Mouse (Mus musculus) forebrain, embryonic 10.5 days (tissue): ENCODE measurements around the gene 1700025G04Rik. TPM values are rescaled to one million over a fixed set of nuclear protein-coding genes. Genes with fewer than 3 reads are reported as not detected.

Source experiments
- DNase-seq: peaks from one replicate; pipeline ENCODE4 v3.0.0-alpha.2; 2017; ENCODE audit warnings: low spot score; ENCODE audit errors: extremely low spot score
- H3K27ac ChIP-seq: fragments of 300-500 bp; sonication (generic); 2 replicates; pipeline ENCODE4 v1.5.1; 2016; ENCODE audit warnings: mild to moderate bottlenecking
- H3K27me3 ChIP-seq: fragments of 300-500 bp; sonication (generic); 2 replicates; pipeline ENCODE4 v1.6.1; 2016; ENCODE audit warnings: mild to moderate bottlenecking; ENCODE audit not compliant: poor library complexity, severe bottlenecking
- H3K36me3 ChIP-seq: fragments of 300-500 bp; sonication (generic); replicated peaks from 2 replicates; pipeline ENCODE4 v1.6.1; 2016; ENCODE audit warnings: mild to moderate bottlenecking, moderate library complexity
- H3K4me1 ChIP-seq: fragments of 300-500 bp; sonication (generic); 2 replicates; pipeline ENCODE4 v1.6.1; 2016
- H3K4me3 ChIP-seq: fragments of 300-500 bp; sonication (generic); 2 replicates; pipeline ENCODE4 v1.5.1; 2016; ENCODE audit warnings: mild to moderate bottlenecking, moderate library complexity
- H3K9me3 ChIP-seq: fragments of 300-500 bp; sonication (generic); 2 replicates; pipeline ENCODE4 v1.6.1; 2016; ENCODE audit warnings: mild to moderate bottlenecking, moderate library complexity
- WGBS: fragments of 180-500 bp; shearing (Covaris S2); methylation state at CpG from one replicate; pipeline ENCODE4 v1.1.7; 2016; 5-methylcytosine and 5-hydroxymethylcytosine counted together
- polyA plus RNA-seq: library from polyadenylated mRNA; unstranded; fragments of >200 nt; fragmentation: Nextera tagmentation; extraction: Ambion mirVana; gene quantifications from 2 replicates; pipeline ENCODE4 v1.2.1, GENCODE M21; 2016

1700025G04Rik gene
- polyA plus RNA-seq, 1 experiment from 2014 or later = 15.4 TPM

DNA sequence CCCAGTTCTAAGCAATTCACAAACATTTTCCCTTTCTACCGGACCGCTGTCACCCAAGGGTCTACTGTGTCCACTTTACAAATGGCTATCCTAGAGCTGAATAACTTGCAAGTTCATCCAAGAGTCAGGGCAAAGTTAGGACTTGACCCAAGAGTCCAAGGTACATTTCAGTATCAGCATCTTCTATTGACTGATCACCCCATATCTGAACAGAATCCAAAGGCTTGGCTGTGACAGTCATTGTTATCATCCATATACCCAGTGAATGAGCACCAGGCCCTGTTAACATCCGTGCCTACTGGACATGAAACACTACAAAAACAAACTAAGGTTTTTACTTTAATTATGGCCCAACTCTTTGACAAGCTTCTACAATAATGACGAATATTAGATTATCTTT lies 48.9 kb downstream of the 1700025G04Rik start:
- Histone ChIP-seq H3K27ac (no peak overlapping the region), H3K36me3 (no peaks in the 10 kb centered on the region), H3K4me1 (peaks cover 33% of the 10 kb centered on the region), H3K9me3 (no peaks in the 10 kb centered on the region), H3K27me3 (no peaks in the 10 kb centered on the region), H3K4me3 (no peak overlapping the region)
- 91% methylated on average over 4 of the region's 4 CpGs for WGBS
- DNase-seq = no peak

DNA sequence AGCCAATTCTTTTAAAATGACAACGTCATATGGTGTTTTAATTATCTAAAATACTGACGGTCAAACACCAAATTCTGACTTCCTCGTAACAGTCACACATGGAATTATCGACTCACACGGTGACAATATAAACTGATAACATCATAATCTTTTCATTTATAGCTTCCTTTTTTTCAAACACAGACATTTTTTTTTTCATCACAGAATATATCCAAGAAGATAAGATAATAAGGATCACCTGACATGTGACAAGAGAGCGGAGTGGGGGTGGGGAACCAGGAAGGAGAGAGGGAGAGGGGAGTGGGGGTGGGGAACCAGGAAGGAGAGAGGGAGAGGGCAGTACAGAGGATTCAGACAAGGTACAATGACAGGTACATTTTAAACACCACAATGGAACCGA lies 49.9 kb downstream of the 1700025G04Rik start:
- H3K4me3 ChIP-seq = no peak overlapping the region
- H3K9me3 ChIP-seq = no peaks in the 10 kb centered on the region
- no peaks in the 10 kb centered on the region for H3K36me3 ChIP-seq
- no peak for DNase-seq
- H3K4me1 ChIP-seq = peaks cover 36% of the 10 kb centered on the region
- H3K27me3 ChIP-seq = no peaks in the 10 kb centered on the region
- no peak overlapping the region for H3K27ac ChIP-seq
- 88% methylated on average over 7 of the region's 7 CpGs for WGBS

DNA sequence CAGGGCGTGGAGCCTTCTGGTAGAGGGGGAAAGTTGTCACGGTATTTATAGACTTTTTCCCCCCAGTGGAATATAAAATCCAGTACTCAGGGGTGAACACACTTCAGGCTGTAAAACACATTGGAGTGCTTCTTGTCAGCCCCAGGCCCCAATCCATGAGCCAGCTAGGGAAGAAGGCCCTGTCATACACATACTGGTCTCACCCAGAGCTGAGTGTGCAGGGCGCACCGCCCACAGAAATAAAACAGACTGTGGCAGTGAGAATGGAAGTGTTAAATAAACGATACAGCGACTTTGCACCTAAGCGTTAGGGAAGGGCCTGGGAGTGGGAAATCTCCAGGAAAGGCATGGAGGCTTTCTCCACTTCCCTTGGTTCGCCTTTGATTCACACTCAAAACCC lies 50.3 kb downstream of the 1700025G04Rik start:
- no peaks in the 10 kb centered on the region for H3K9me3 ChIP-seq
- no peak for DNase-seq
- no peaks in the 10 kb centered on the region for H3K27me3 ChIP-seq
- H3K4me3 ChIP-seq = no peak overlapping the region
- H3K27ac ChIP-seq = no peak overlapping the region
- H3K36me3 ChIP-seq = no peaks in the 10 kb centered on the region
- peaks cover 38% of the 10 kb centered on the region for H3K4me1 ChIP-seq
- 88% methylated on average over 8 of the region's 8 CpGs for WGBS

DNA sequence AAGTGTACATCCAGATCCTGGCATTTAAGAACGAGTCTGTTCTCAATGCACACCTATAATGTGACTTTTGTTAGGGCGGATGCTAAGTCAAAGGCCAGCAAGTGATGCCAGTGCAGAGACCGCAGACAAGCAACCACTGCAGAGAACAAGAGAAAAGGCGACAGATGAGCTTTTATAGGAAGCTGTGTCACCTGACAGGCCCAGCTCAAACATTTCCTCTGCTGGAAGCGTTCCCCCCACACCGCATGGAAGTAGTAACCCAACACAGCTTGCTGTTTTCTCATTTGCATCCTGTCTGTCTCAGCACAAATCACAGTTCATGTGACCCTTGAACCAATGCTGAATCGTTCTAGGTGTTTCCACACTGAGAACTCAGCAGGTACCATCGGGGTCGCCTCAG lies 51.8 kb downstream of the 1700025G04Rik start:
- Histone ChIP-seq H3K4me1 (peaks cover 38% of the 10 kb centered on the region), H3K27me3 (no peaks in the 10 kb centered on the region), H3K4me3 (no peak overlapping the region), H3K36me3 (no peaks in the 10 kb centered on the region), H3K27ac (no peak overlapping the region), H3K9me3 (no peaks in the 10 kb centered on the region)
- DNase-seq = no peak
- WGBS = 78% methylated on average over 9 of the region's 9 CpGs

DNA sequence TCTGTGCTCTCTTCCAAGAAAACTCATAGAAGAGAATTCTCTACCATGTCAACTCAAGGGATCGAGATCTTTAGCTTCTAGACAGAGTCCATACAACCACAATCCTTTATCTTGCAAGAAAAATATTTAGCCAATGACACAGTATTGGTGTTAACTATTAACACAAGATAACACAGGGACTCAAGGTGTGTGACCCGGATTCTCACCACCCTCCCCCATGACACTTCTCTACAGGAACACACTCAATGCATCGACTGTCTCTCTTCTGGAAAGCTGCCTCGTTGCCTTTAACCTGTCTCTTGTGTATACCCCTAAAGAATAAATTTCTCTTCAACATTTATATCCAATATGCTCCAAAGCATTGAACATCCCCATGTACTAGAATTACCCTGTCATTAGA lies 52.3 kb downstream of the 1700025G04Rik start:
- peaks cover 38% of the 10 kb centered on the region for H3K4me1 ChIP-seq

DNA sequence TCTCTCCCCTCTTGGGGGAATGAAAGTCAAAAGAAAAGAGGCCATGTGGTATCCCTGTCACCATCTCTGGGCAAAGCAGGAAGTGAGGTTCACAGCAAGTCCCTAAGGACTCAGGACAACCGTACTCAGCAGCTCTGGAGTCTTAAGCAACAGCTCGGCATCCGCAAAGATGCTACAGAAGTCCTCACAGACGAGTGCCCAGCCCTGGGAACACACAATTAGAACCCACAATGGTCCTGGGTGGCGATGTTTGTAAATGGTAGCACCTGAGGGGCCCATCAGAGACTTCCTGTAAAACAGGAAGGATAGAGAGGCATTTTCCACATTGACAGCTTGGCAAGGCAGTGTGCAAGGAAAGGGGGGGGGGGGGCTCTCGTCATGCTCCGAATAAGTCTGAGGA lies 55.2 kb downstream of the 1700025G04Rik start:
- no peak for DNase-seq
- 77% methylated on average over 7 of the region's 7 CpGs for WGBS

More for the DNA sequence above, 52.3 kb downstream of the 1700025G04Rik start:
- no peaks in the 10 kb centered on the region for H3K27me3 ChIP-seq
- H3K36me3 ChIP-seq = no peaks in the 10 kb centered on the region
- H3K4me3 ChIP-seq = no peak overlapping the region
- WGBS = 87% methylated on average over 4 of the region's 4 CpGs
- H3K27ac ChIP-seq = no peak overlapping the region
- H3K9me3 ChIP-seq = no peaks in the 10 kb centered on the region; the same call in 1 of the 2 replicates
- DNase-seq = no peak

DNA sequence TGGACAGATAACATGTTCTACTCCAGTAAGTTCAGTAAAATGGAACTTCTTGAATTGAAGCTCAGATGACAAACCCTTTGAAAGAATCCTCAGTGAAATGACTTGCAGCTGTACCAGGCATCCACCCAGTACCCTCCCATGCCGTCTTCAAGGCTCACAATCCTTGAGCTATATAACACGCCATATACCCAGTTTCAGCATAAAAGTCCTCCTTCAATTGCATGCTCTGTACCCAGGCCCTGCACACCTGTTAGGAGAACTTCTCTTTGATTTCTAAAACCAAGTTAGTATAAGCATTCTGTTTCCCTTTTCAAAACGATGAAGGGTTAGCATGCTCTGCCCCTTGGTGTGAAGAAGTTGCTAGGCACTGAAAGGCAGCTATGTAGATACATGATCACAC lies 56.2 kb downstream of the 1700025G04Rik start:
- peaks cover 45% of the 10 kb centered on the region for H3K4me1 ChIP-seq
- 83% methylated on average over 3 of the region's 3 CpGs for WGBS

More for the DNA sequence above, 55.2 kb downstream of the 1700025G04Rik start:
- Histone ChIP-seq H3K36me3 (no peaks in the 10 kb centered on the region), H3K4me3 (no peak overlapping the region), H3K9me3 (no peaks in the 10 kb centered on the region; the same call in 1 of the 2 replicates), H3K27ac (no peak overlapping the region), H3K27me3 (no peaks in the 10 kb centered on the region), H3K4me1 (peaks cover 44% of the 10 kb centered on the region)

DNA sequence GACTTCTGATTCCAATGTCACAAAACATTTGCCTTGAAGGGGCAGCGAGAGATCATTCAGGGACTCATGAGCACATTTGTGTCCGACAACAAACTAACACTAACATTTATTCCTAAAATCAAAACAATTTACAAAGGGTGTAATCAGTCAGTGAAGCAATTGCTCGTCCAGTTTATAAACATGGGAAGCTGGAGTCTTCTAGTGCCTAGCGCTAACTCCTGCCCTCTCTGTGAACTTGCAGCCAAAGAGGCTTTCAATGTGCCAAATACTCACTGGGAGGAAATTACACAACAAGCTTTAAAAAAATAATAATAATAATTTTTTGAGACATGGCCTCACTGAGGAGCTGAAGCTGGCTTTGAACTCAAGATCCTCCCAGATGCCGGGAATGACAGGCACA lies 57.8 kb downstream of the 1700025G04Rik start:
- 96% methylated on average over 5 of the region's 5 CpGs for WGBS
- Histone ChIP-seq H3K27ac (no peak overlapping the region), H3K4me1 (peaks cover 31% of the 10 kb centered on the region), H3K27me3 (no peaks in the 10 kb centered on the region), H3K4me3 (no peak overlapping the region), H3K36me3 (no peaks in the 10 kb centered on the region), H3K9me3 (no peaks in the 10 kb centered on the region; the same call in 1 of the 2 replicates)
- no peak for DNase-seq

More for the DNA sequence above, 56.2 kb downstream of the 1700025G04Rik start:
- Histone ChIP-seq H3K4me3 (no peak overlapping the region), H3K36me3 (no peaks in the 10 kb centered on the region), H3K9me3 (no peaks in the 10 kb centered on the region; the same call in 1 of the 2 replicates), H3K27me3 (no peaks in the 10 kb centered on the region), H3K27ac (no peak overlapping the region)
- no peak for DNase-seq

DNA sequence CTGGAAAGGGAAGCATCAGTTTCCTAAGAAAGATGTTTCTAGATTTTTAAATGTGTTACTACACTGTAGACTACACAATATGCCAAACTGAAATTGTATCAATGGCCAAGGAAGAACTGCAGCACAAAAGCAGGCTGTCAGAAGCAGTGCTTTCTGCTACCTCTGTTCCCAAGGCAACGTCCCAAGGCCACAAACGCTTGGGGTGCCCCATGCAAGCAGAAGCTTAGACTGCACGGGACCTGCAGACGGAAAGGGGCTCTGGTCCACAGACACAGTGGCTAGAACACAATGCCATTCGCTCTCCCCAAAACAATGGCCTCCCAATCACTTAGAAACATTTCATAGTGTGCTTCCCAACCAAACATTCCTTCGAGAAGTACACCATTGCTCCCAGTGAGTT lies 59.4 kb downstream of the 1700025G04Rik start:
- peak overlapping the region; percentile 49; the same call in 1 of the 2 replicates for H3K27ac ChIP-seq
- 53% methylated on average over 6 of the region's 6 CpGs for WGBS

DNA sequence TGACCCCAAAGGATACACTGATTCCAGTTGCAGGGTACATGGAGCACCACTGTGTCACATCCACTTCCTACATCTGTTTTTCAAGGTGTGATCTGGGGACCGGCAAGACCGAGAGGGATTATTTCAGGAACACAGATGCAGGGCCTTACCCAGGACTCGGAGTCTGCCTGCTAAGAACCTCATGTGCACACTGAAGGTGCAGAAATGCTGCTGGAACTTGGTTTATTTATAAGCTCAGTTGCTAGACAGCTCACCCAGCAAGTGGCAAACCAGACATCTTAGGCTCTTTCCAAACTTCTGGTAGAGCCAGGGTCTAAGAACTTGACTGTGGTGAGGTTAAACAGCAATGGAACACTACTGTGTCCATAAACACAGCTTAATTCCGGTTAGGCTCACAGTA lies 61.2 kb downstream of the 1700025G04Rik start:
- peaks cover 15% of the 10 kb centered on the region for H3K4me1 ChIP-seq
- no peak overlapping the region for H3K27ac ChIP-seq
- WGBS = 87% methylated on average over 4 of the region's 4 CpGs
- H3K27me3 ChIP-seq = no peaks in the 10 kb centered on the region
- H3K36me3 ChIP-seq = no peaks in the 10 kb centered on the region
- DNase-seq = no peak
- H3K4me3 ChIP-seq = no peak overlapping the region
- no peaks in the 10 kb centered on the region; the same call in 1 of the 2 replicates for H3K9me3 ChIP-seq

More for the DNA sequence above, 59.4 kb downstream of the 1700025G04Rik start:
- Histone ChIP-seq H3K4me1 (peaks cover 20% of the 10 kb centered on the region), H3K27me3 (no peaks in the 10 kb centered on the region), H3K4me3 (no peak overlapping the region), H3K9me3 (no peaks in the 10 kb centered on the region; the same call in 1 of the 2 replicates), H3K36me3 (no peaks in the 10 kb centered on the region)
- DNase-seq = no peak

DNA sequence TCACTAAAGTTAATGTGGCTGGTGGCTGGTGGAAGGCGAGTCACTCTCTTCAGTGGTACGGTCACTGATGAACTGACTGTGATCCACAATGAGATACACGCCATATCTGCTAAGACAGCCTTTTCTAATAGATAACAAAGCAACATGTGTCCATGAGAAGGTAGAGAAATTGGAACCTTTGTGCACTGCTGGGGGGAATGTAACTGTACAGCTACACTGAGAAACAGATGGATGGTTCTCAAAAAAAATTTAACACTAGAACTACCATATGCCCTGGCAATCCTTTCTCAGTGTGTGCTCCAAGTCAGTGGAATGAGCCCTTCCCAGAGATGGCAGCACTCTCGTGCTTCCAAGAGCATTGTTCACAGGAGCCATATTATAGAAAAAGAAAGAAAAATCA lies 63.2 kb downstream of the 1700025G04Rik start:
- Histone ChIP-seq H3K4me3 (no peak overlapping the region), H3K4me1 (peaks cover 15% of the 10 kb centered on the region), H3K36me3 (peaks cover 4% of the 10 kb centered on the region), H3K27me3 (no peaks in the 10 kb centered on the region), H3K27ac (no peak overlapping the region), H3K9me3 (peaks cover 4% of the 10 kb centered on the region; the same call in 1 of the 2 replicates)
- DNase-seq = no peak
- WGBS = 88% methylated on average over 4 of the region's 4 CpGs

DNA sequence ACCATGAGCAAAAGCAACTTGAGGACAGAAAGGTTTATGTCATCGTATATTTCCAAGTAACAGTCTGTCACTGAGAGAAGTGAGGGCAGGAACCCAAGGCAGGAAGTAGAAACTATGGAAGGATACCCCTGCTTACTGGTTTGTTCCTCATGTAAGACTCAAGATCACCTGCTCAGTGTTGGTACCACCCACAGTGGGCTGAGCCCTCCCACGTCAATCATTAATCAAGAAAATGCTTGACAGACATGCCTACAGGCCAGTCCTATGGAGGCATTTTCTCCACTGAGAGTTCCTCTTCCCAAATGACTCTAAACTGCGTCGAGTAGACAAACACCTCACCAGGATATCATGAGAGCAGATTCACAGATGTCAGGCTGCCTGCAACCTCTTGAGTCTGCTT lies 64.6 kb downstream of the 1700025G04Rik start:
- peaks cover 4% of the 10 kb centered on the region; the same call in 1 of the 2 replicates for H3K9me3 ChIP-seq
- WGBS = 88% methylated on average over 4 of the region's 4 CpGs
- no peak for DNase-seq
- H3K27me3 ChIP-seq = no peaks in the 10 kb centered on the region
- H3K27ac ChIP-seq = no peak overlapping the region
- peaks cover 6% of the 10 kb centered on the region for H3K4me1 ChIP-seq
- H3K36me3 ChIP-seq = peaks cover 4% of the 10 kb centered on the region
- H3K4me3 ChIP-seq = no peak overlapping the region

DNA sequence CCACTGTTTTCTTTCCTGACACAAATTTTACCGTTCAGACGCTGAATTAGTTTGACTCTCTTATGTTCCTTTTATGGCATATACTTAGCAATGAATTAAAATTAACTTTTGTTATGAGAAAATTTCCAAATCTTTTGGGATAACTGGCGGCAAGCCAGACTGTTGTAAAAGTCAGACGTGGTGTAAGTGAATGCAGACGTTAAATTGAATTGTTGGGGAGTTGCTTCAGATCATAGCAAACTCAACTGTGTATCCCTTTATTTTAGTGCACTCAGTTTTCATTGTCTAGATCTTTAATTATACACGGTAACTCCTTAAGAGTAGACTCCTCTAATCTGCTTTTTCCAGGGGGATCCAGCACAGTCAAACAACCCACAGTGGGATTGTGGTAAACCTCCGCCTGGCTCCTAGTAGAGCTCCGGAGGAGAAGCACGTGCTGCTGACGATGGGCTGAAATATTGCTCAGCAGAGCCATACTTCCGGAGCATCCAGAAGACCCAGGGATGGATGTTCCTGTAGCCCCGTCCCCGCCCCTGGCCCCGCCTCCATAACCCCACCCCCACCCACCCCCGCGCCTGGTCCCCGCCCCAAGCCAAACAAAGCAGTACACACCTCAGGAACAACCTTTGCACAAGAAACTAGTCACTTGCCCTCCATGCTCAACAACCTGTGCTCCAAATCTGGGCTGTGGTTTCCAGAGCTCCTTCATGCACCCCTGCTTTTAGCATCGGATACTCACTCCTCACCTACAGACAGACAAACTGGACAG lies 65.7 kb downstream of the 1700025G04Rik start:
- no peak for DNase-seq
- Histone ChIP-seq H3K4me3 (no peak overlapping the region), H3K27ac (no peak overlapping the region), H3K36me3 (peaks cover 4% of the 10 kb centered on the region), H3K27me3 (no peaks in the 10 kb centered on the region), H3K4me1 (no peaks in the 10 kb centered on the region), H3K9me3 (peaks cover 4% of the 10 kb centered on the region; the same call in 1 of the 2 replicates)
- WGBS = 82% methylated on average over 18 of the region's 18 CpGs
